Mouse (Mus musculus) ES-Bruce4 (cell line): Measurements from ENCODE around the gene Hivep3.

Experiments used
- CTCF ChIP-seq: IDR thresholded peaks from one replicate; pipeline ENCODE4 v1.8.1; 2011; ENCODE audit warnings: low read depth, low read length
- POLR2A ChIP-seq: IDR thresholded peaks from one replicate; pipeline ENCODE4 v1.8.1; 2011; ENCODE audit warnings: low read length; ENCODE audit not compliant: insufficient read depth

GRCm38 (mm10) chr4:119733184-119733880, at the start of gene Hivep3:
- TF ChIP-seq POLR2A (peak; percentile 82), CTCF (no peak)
